Mouse (Mus musculus): ENCODE results near the gene Grpel1.

- TF ChIP-seq GATA1 (IDR thresholded peaks at IDR 0.05; ENCODE audit: borderline replicate concordance, low read length), result no peak
- TF ChIP-seq FLI1 (IDR thresholded peaks at IDR 0.05; ENCODE audit: low read length), result no peak
Observed at GRCm38 (mm10) chr5:36480398-36480797, 15.6 kb downstream of the Grpel1 start.
